Mouse (Mus musculus) brain, embryonic 14.5 days (tissue): ENCODE measurements around the gene Slco3a1.

Source experiments
- CTCF ChIP-seq: fragments of 200-500 bp; IDR thresholded peaks from 2 replicates; pipeline ENCODE4 v1.5.1; 2012; ENCODE audit warnings: inconsistent platforms, mild to moderate bottlenecking, moderate library complexity, borderline replicate concordance; ENCODE audit not compliant: insufficient read depth, insufficient read length; ENCODE audit errors: extremely low read depth
- POLR2A ChIP-seq: fragments of 200-500 bp; IDR thresholded peaks from 2 replicates; pipeline ENCODE4 v1.6.1; 2012; ENCODE audit warnings: mild to moderate bottlenecking, inconsistent platforms, borderline replicate concordance; ENCODE audit not compliant: poor library complexity, insufficient read depth, insufficient read length, severe bottlenecking; ENCODE audit errors: extremely low read depth

GRCm38 (mm10) chr7:74445148-74445547 is 109.4 kb downstream of the Slco3a1 start:
- no peak for TF ChIP-seq CTCF
- TF ChIP-seq POLR2A, result no peak
